Mouse (Mus musculus) urinary bladder, postnatal 0 days (tissue): ENCODE measurements around the gene Atg16l2. TPM values are rescaled to one million over a fixed set of nuclear protein-coding genes. Genes with fewer than 3 reads are reported as not detected.

ENCODE experiments used
- polyA plus RNA-seq: library from polyadenylated mRNA; unstranded; fragments of >200 nt; fragmentation: Nextera tagmentation; extraction: Ambion mirVana; gene quantifications from 2 replicates; pipeline ENCODE4 v1.2.1, GENCODE M21; 2015

The Atg16l2 gene
- 9.4 and 10.1 TPM in 2 replicates for polyA plus RNA-seq

GRCm38 (mm10) chr7:101301881-101302456 is at the start of gene Atg16l2:
Atg16l2 (minus strand) TSS chr7:101302251.

DNA sequence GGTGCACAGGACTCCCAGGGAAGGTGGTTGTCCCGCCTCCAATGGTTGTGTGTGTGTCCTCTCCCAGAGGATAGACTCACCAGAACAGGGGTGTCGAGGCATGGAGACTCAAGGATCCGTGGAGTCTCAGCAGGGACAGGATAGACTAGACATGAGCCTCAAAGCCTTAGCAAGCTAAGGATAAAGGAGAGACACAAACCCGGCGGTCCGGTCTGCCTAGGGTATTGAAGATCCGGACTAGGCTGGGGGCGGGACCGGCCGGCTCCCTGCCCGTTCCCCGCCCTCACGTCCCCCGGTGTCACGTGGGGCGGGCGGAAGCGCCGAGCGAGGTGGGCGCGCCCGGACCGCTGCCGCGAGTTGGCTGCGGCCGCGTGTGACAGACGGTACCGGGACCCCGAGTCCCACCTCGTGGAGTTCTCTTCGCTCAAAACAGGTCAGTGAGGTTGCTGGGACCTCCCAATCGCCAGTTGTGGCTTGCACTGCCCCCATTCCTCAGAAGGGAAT is 45.8 kb upstream of the Atg16l2 start, which contains the start of gene Arap1:
Arap1 (plus strand) TSS at position 301 of the 504 bp plus-strand sequence.

DNA sequence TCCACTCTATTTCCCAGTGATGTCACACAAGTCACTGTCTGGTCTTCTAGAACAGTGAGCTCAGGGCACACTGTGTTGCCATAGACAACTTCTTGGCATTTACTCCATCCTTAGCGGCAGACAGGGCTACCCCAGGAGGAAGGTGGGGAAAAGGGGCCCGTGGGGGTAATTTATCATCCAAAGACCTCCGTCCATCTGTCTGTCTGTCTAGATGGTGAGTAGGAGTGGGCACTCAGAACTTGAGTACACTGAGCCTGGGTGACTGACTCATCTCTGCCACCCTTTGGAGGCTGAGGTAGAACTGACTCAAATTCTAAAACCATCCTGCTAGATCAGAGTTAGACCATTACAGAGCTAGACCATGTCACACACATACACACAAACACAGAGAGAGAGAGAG is 15.0 kb upstream of the Atg16l2 start, which contains the start of gene Stard10:
Stard10 (plus strand) TSS at position 73 of the 400 bp plus-strand sequence.

Other genes with a start within 250 kb of the Atg16l2 start
- 6.4 and 6.5 TPM in 2 replicates for gene Fchsd2, start 209.4 kb downstream of the Atg16l2 start, polyA plus RNA-seq
- gene Stard10, start 14.8 kb upstream of the Atg16l2 start, polyA plus RNA-seq = 14.7 and 14.8 TPM in 2 replicates
- 92.0 and 99.7 TPM in 2 replicates for gene Arap1, start 45.8 kb upstream of the Atg16l2 start, polyA plus RNA-seq
- gene Gm45837, start 108.6 kb upstream of the Atg16l2 start, polyA plus RNA-seq = 6.5 and 9.2 TPM in 2 replicates
- gene Pde2a, start 119.4 kb upstream of the Atg16l2 start, polyA plus RNA-seq = 20.2 and 21.1 TPM in 2 replicates